ENCODE assay signal across 19 mouse cellular contexts in genomic region chr4:118471281-118471680, GRCm38 (mm10). TPM values are rescaled to one million over a fixed set of nuclear protein-coding genes. Genes with fewer than 3 reads are reported as not detected.
DNase-seq lines count a peak whose midpoint lies in the region; ATAC-seq lines count a peak whose summit lies in the region.
"Had no signal": no experiment of that assay in that cellular context is flagged by ENCODE, and none has a peak within 500 bp of the region (broad histone marks: within the 10 kb centered on the region; RNA-seq: fewer than 3 reads in every experiment).

No protein-coding gene starts in this region.

- H3K36me3 ChIP-seq in embryonic facial prominence, embryonic 11.5 days (replicated peaks; ENCODE audit: control insufficient read depth, insufficient read depth, low read depth, low read length) = no peaks in the 10 kb centered on the region
- no peaks in the 10 kb centered on the region for H3K36me3 ChIP-seq in limb, embryonic 12.5 days
- H3K36me3 ChIP-seq: embryonic facial prominence, embryonic 13.5 days; forebrain, embryonic 15.5 days; hindbrain, embryonic 13.5 days had no signal

- no peaks in the 10 kb centered on the region for H3K27me3 ChIP-seq in embryonic facial prominence, embryonic 11.5 days (ENCODE audit: control insufficient read depth, insufficient read depth, low read length)
- no peaks in the 10 kb centered on the region for H3K27me3 ChIP-seq in limb, embryonic 12.5 days
- H3K27me3 ChIP-seq: embryonic facial prominence, embryonic 13.5 days; forebrain, embryonic 15.5 days; hindbrain, embryonic 13.5 days had no signal

- WGBS in embryonic facial prominence, embryonic 11.5 days = 24% methylated on average over 6 of the region's 6 CpGs
- WGBS in limb, embryonic 12.5 days = 15% methylated on average over 6 of the region's 6 CpGs

- H3K4me1 ChIP-seq in embryonic facial prominence, embryonic 11.5 days (ENCODE audit: control insufficient read depth, insufficient read depth, low read length) = no peaks in the 10 kb centered on the region
- H3K4me1 ChIP-seq in limb, embryonic 12.5 days (replicated peaks) = peaks cover 11% of the 10 kb centered on the region
- H3K4me1 ChIP-seq: embryonic facial prominence, embryonic 13.5 days; forebrain, embryonic 15.5 days; heart, embryonic 12.5 days; hindbrain, embryonic 13.5 days had no signal

- no peaks in the 10 kb centered on the region for H3K9me3 ChIP-seq in embryonic facial prominence, embryonic 11.5 days (replicated peaks; ENCODE audit: control insufficient read depth, low read length)
- no peaks in the 10 kb centered on the region for H3K9me3 ChIP-seq in limb, embryonic 12.5 days
- H3K9me3 ChIP-seq: embryonic facial prominence, embryonic 13.5 days; forebrain, embryonic 15.5 days; heart, embryonic 12.5 days; hindbrain, embryonic 13.5 days had no signal

- no peak for ATAC-seq in embryonic facial prominence, embryonic 11.5 days (replicated peaks; ENCODE audit: insufficient number of reproducible peaks, low FRiP score, low TSS enrichment, low read depth)
- ATAC-seq in limb, embryonic 12.5 days (ENCODE audit: insufficient number of reproducible peaks, insufficient read depth, low FRiP score, low TSS enrichment, low read depth) = no peak
- ATAC-seq: forebrain, embryonic 15.5 days had no signal

- no peak overlapping the region for H3K4me3 ChIP-seq in embryonic facial prominence, embryonic 11.5 days (ENCODE audit: low read depth, low read length)
- no peak overlapping the region for H3K4me3 ChIP-seq in limb, embryonic 12.5 days (replicated peaks)
- H3K4me3 ChIP-seq: embryonic facial prominence, embryonic 13.5 days; forebrain, embryonic 15.5 days; heart, embryonic 12.5 days; hindbrain, embryonic 13.5 days had no signal

- peak; percentile 70 for DNase-seq in embryo, embryonic 10 days (ENCODE audit: low spot score)
- DNase-seq in embryo, embryonic 10.5 days (ENCODE audit: low spot score) = peak; percentile 62
- peak; percentile 5 for DNase-seq in embryonic facial prominence, embryonic 11.5 days (ENCODE audit: low spot score)
- DNase-seq in urinary bladder, adult 2 months (ENCODE audit: low spot score) = no peak
- no peak for DNase-seq in Muller cell, postnatal 12 days (ENCODE audit: inconsistent ontology term)
- DNase-seq in MN1 (ENCODE audit: low spot score) = no peak
- DNase-seq: adrenal gland, postnatal 10 days; cerebellum, adult 11 months; cerebellum, adult 8-10 months; cerebellum, postnatal 14 days; gastrocnemius, postnatal 10 days; heart, postnatal 36 days; kidney, adult 11 months had no signal

- no peak overlapping the region for H3K27ac ChIP-seq in embryonic facial prominence, embryonic 11.5 days (replicated peaks; ENCODE audit: low read depth, low read length)
- H3K27ac ChIP-seq in limb, embryonic 12.5 days = 0 out of 2 replicates have a peak overlapping the region, but pooled peaks have one; percentile 4
- H3K27ac ChIP-seq: embryonic facial prominence, embryonic 13.5 days; forebrain, embryonic 15.5 days; hindbrain, embryonic 13.5 days; hindbrain, postnatal 0 days had no signal

- H3K9ac ChIP-seq in embryonic facial prominence, embryonic 11.5 days (replicated peaks; ENCODE audit: low read length) = no peak overlapping the region
- no peak overlapping the region for H3K9ac ChIP-seq in limb, embryonic 12.5 days (replicated peaks)
- H3K9ac ChIP-seq: embryonic facial prominence, embryonic 13.5 days; forebrain, embryonic 15.5 days; heart, embryonic 12.5 days; hindbrain, embryonic 13.5 days had no signal

- H3K4me2 ChIP-seq in embryonic facial prominence, embryonic 11.5 days (ENCODE audit: low read depth, low read length) = no peak overlapping the region
- no peak overlapping the region for H3K4me2 ChIP-seq in limb, embryonic 12.5 days
- H3K4me2 ChIP-seq: embryonic facial prominence, embryonic 13.5 days; forebrain, embryonic 15.5 days; heart, embryonic 12.5 days; hindbrain, embryonic 13.5 days had no signal

RNA-seq across cellular contexts. Expression of gene Mpl, which starts 14.0 kb away (rescaled TPM):
- 1.2 and 1.4 TPM in 2 replicates for polyA plus RNA-seq in embryonic facial prominence, embryonic 11.5 days (2014; fragmentation: Nextera tagmentation; extraction: Ambion mirVana)
- polyA plus RNA-seq in limb, embryonic 12.5 days (2016; fragmentation: Nextera tagmentation; extraction: Ambion mirVana) = 0.64 TPM in 2 replicates
- polyA plus RNA-seq in urinary bladder, adult 2 months (2012; rRNA removed) = 0.06 TPM in 2 replicates
- polyA plus RNA-seq: hindbrain, postnatal 0 days had no signal

RNA-seq across cellular contexts. Expression of gene Tie1, which starts 18.6 kb away (rescaled TPM):
- 8.9 and 11.8 TPM in 2 replicates for polyA plus RNA-seq in embryonic facial prominence, embryonic 11.5 days (2014; fragmentation: Nextera tagmentation; extraction: Ambion mirVana)
- 16.6 and 18.4 TPM in 2 replicates for polyA plus RNA-seq in limb, embryonic 12.5 days (2016; fragmentation: Nextera tagmentation; extraction: Ambion mirVana)
- 21.7 and 25.1 TPM in 2 replicates for polyA plus RNA-seq in urinary bladder, adult 2 months (2012; rRNA removed)

RNA-seq across cellular contexts. Expression of gene Cdc20, which starts 34.1 kb away (rescaled TPM):
- 298 and 317 TPM in 2 replicates for polyA plus RNA-seq in embryonic facial prominence, embryonic 11.5 days (2014; fragmentation: Nextera tagmentation; extraction: Ambion mirVana)
- polyA plus RNA-seq in limb, embryonic 12.5 days (2016; fragmentation: Nextera tagmentation; extraction: Ambion mirVana) = 285 and 296 TPM in 2 replicates
- 5.5 and 7.2 TPM in 2 replicates for polyA plus RNA-seq in urinary bladder, adult 2 months (2012; rRNA removed)

RNA-seq across cellular contexts. Expression of gene Elovl1, which starts 43.4 kb away (rescaled TPM):
- 38.6 and 43.5 TPM in 2 replicates for polyA plus RNA-seq in embryonic facial prominence, embryonic 11.5 days (2014; fragmentation: Nextera tagmentation; extraction: Ambion mirVana)
- polyA plus RNA-seq in limb, embryonic 12.5 days (2016; fragmentation: Nextera tagmentation; extraction: Ambion mirVana) = 37.8 and 44.1 TPM in 2 replicates
- 167 and 193 TPM in 2 replicates for polyA plus RNA-seq in urinary bladder, adult 2 months (2012; rRNA removed)

RNA-seq across cellular contexts. Expression of gene 2610528J11Rik, which starts 55.5 kb away (rescaled TPM):
- polyA plus RNA-seq in embryonic facial prominence, embryonic 11.5 days (2014; fragmentation: Nextera tagmentation; extraction: Ambion mirVana) = 2.5 and 3.1 TPM in 2 replicates
- polyA plus RNA-seq in limb, embryonic 12.5 days (2016; fragmentation: Nextera tagmentation; extraction: Ambion mirVana) = 0.73 and 1.6 TPM in 2 replicates
- 11.7 and 15.8 TPM in 2 replicates for polyA plus RNA-seq in urinary bladder, adult 2 months (2012; rRNA removed)
- polyA plus RNA-seq: forebrain, embryonic 15.5 days; hindbrain, embryonic 13.5 days; hindbrain, postnatal 0 days had no signal

Comparison
In these comparisons a context has a peak if more than half of its experiments do, and no peak if none do; other contexts are left out.
1. DNase-seq: peak in embryo, embryonic 10 days (single experiment), embryo, embryonic 10.5 days (single experiment) and embryonic facial prominence, embryonic 11.5 days (single experiment); none in urinary bladder, adult 2 months (single experiment), Muller cell, postnatal 12 days (single experiment) and MN1 (single experiment).
2. RNA of gene Cdc20, which starts 34.1 kb away (polyA plus RNA-seq): 298 to 317 TPM in embryonic facial prominence, embryonic 11.5 days and 285 to 296 TPM in limb, embryonic 12.5 days; 5.5 to 7.2 TPM in urinary bladder, adult 2 months; every median in the first group is over 10 times any median in the second.